11 mouse cellular contexts compared by ENCODE assay signal in genomic region chr10:111318021-111318420, GRCm38 (mm10). TPM values are rescaled to one million over a fixed set of nuclear protein-coding genes. Genes with fewer than 3 reads are reported as not detected.
A peak's percentile ranks its signal among the peaks of the same experiment; 100 is the strongest.
DNase-seq lines count a peak whose midpoint lies in the region; ATAC-seq and TF ChIP-seq lines count a peak whose summit lies in the region.
"Had no signal": no experiment of that assay in that cellular context is flagged by ENCODE, and none has a peak within 500 bp of the region (broad histone marks: within the 10 kb centered on the region; RNA-seq: fewer than 3 reads in every experiment).

No protein-coding gene starts in this region.

- no peak overlapping the region for H3K9ac ChIP-seq in lung, postnatal 0 days (replicated peaks; ENCODE audit: low read depth)
- no peak overlapping the region for H3K9ac ChIP-seq in forebrain, embryonic 16.5 days (replicated peaks; ENCODE audit: low read depth, low read length)
- H3K9ac ChIP-seq: heart, embryonic 12.5 days; lung, embryonic 14.5 days had no signal

- H3K4me1 ChIP-seq in lung, postnatal 0 days (ENCODE audit: insufficient read depth, low read depth, low read length) = no peaks in the 10 kb centered on the region
- no peaks in the 10 kb centered on the region for H3K4me1 ChIP-seq in forebrain, embryonic 16.5 days (replicated peaks; ENCODE audit: control insufficient read depth, insufficient read depth, low read length)
- no peaks in the 10 kb centered on the region for H3K4me1 ChIP-seq in thymus, adult 2 months (replicated peaks; ENCODE audit: control insufficient read depth, insufficient read depth, low read length)

- no peak for TF ChIP-seq POLR2A in thymus, adult 2 months (IDR thresholded peaks at IDR 0.05; ENCODE audit: control insufficient read depth, extremely low read depth, insufficient read depth, low read length, poor library complexity)

- DNase-seq in frontal cortex, adult 2 months (ENCODE audit: extremely low spot score in 1 of 2, low spot score in 1 of 2) = peak; percentile 79 to 89
- DNase-seq in frontal cortex, postnatal 25 days (ENCODE audit: low spot score in 2 of 2) = no peak
- DNase-seq in lung, postnatal 0 days (ENCODE audit: low spot score) = no peak
- no peak for DNase-seq in lung, postnatal 25 days (ENCODE audit: low spot score)
- DNase-seq in retina, postnatal 1 day = peak; percentile 39
- no peak for DNase-seq in spleen, postnatal 10 days (ENCODE audit: low spot score in 2 of 2)
- DNase-seq in thymus, adult 2 months = no peak
- DNase-seq: lung, embryonic 14.5 days had no signal

- no peaks in the 10 kb centered on the region for H3K27me3 ChIP-seq in lung, postnatal 0 days (replicated peaks; ENCODE audit: insufficient read depth, low read length)
- H3K27me3 ChIP-seq in forebrain, embryonic 16.5 days (replicated peaks; ENCODE audit: control insufficient read depth, insufficient read depth, low read length) = no peaks in the 10 kb centered on the region; the same call in 1 of the 2 replicates
- no peaks in the 10 kb centered on the region for H3K27me3 ChIP-seq in thymus, adult 2 months (ENCODE audit: control insufficient read depth, insufficient read depth, low read length)
- H3K27me3 ChIP-seq: heart, embryonic 12.5 days had no signal

- WGBS in lung, postnatal 0 days = 65% methylated on average over 3 of the region's 3 CpGs
- WGBS in forebrain, embryonic 16.5 days = 58% methylated on average over 3 of the region's 3 CpGs
- WGBS in thymus, adult 2 months = 91% methylated on average over 3 of the region's 3 CpGs

- ATAC-seq in lung, postnatal 0 days = no peak
- peak; percentile 75 for ATAC-seq in forebrain, embryonic 16.5 days
- ATAC-seq: intestine, postnatal 0 days had no signal

- H3K27ac ChIP-seq in lung, postnatal 0 days (ENCODE audit: low read length) = 0 out of 2 replicates have a peak overlapping the region, but pooled peaks have one; percentile 11
- H3K27ac ChIP-seq in forebrain, embryonic 16.5 days (ENCODE audit: low read length) = no peak overlapping the region
- no peak overlapping the region for H3K27ac ChIP-seq in thymus, adult 2 months (ENCODE audit: control insufficient read depth, insufficient read depth, low read length)

- no peak overlapping the region for H3K4me2 ChIP-seq in lung, postnatal 0 days (replicated peaks; ENCODE audit: low read depth, low read length)
- no peak overlapping the region for H3K4me2 ChIP-seq in forebrain, embryonic 16.5 days (ENCODE audit: low read length)
- H3K4me2 ChIP-seq: heart, embryonic 12.5 days; lung, embryonic 14.5 days had no signal

- no peaks in the 10 kb centered on the region for H3K9me3 ChIP-seq in lung, postnatal 0 days (ENCODE audit: low read length)
- H3K9me3 ChIP-seq in forebrain, embryonic 16.5 days (ENCODE audit: control insufficient read depth, low read length) = no peaks in the 10 kb centered on the region

- no peak overlapping the region for H3K4me3 ChIP-seq in lung, postnatal 0 days (ENCODE audit: low read depth, low read length)
- no peak overlapping the region for H3K4me3 ChIP-seq in forebrain, embryonic 16.5 days (replicated peaks; ENCODE audit: low read length)
- H3K4me3 ChIP-seq in thymus, adult 2 months (ENCODE audit: control insufficient read depth, insufficient read depth, low read length) = no peak overlapping the region
- H3K4me3 ChIP-seq: heart, embryonic 12.5 days had no signal

- H3K36me3 ChIP-seq in lung, postnatal 0 days (ENCODE audit: insufficient read depth, low read length) = no peaks in the 10 kb centered on the region
- H3K36me3 ChIP-seq in forebrain, embryonic 16.5 days (ENCODE audit: control insufficient read depth, insufficient read depth) = no peaks in the 10 kb centered on the region
- H3K36me3 ChIP-seq in thymus, adult 2 months (ENCODE audit: control insufficient read depth, insufficient read depth, low read length) = no peaks in the 10 kb centered on the region
- H3K36me3 ChIP-seq: heart, embryonic 12.5 days had no signal

- TF ChIP-seq CTCF in lung, postnatal 0 days (IDR thresholded peaks at IDR 0.05) = no peak
- TF ChIP-seq CTCF in thymus, adult 2 months (IDR thresholded peaks at IDR 0.05; ENCODE audit: borderline replicate concordance, control insufficient read depth, extremely low read depth, insufficient read depth, low read length, poor library complexity) = no peak

- no peak for TF ChIP-seq EP300 in lung, postnatal 0 days (IDR thresholded peaks at IDR 0.05)

RNA-seq across cellular contexts. Expression of gene Bbs10, which starts 19.5 kb away (rescaled TPM):
- 3.8 and 4.4 TPM in 2 replicates for polyA plus RNA-seq in frontal cortex, adult 2 months (2012; rRNA removed)
- 3.1 and 3.2 TPM in 2 replicates for polyA plus RNA-seq in lung, postnatal 0 days (2015; fragmentation: Nextera tagmentation; extraction: Ambion mirVana)
- polyA plus RNA-seq in forebrain, embryonic 16.5 days (2015; fragmentation: Nextera tagmentation; extraction: Ambion mirVana) = 6.4 and 6.5 TPM in 2 replicates
- polyA plus RNA-seq in thymus, adult 2 months (2012; rRNA removed) = 1.5 TPM in 2 replicates

Comparison
In these comparisons a context has a peak if more than half of its experiments do, and no peak if none do; other contexts are left out.
1. DNase-seq: peak in frontal cortex, adult 2 months (2 of 2) and retina, postnatal 1 day (single experiment); none in frontal cortex, postnatal 25 days (0 of 2), lung, postnatal 0 days (single experiment), lung, postnatal 25 days (single experiment), spleen, postnatal 10 days (0 of 2) and thymus, adult 2 months (single experiment).